Mouse (Mus musculus): ENCODE results near the gene Klra17.
"Not testable (repeated sequence)": the region's sequence is repeated elsewhere in the genome, so short reads cannot be mapped to it uniquely, and the experiment has no call there.

DNA sequence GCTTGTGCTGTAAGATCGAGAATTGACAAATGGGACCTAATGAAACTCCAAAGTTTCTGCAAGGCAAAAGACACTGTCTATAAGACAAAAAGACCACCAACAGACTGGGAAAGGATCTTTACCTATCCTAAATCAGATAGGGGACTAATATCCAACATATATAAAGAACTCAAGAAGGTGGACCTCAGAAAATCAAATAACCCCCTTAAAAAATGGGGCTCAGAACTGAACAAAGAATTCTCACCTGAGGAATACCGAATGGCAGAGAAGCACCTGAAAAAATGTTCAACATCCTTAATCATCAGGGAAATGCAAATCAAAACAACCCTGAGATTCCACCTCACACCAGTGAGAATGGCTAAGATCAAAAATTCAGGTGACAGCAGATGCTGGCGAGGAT lies 14.1 kb downstream of the Klra17 start, which contains the start of gene Gm17631:
- not testable (repeated sequence) for TF ChIP-seq POLR2A (IDR thresholded peaks at IDR 0.05; ENCODE audit: low read depth, low read length); CTCF (IDR thresholded peaks at IDR 0.05; ENCODE audit: extremely low read depth, insufficient read length, insufficient replicate concordance, low read depth, low read length)

Data from small intestine, adult 2 months (tissue).